Mouse (Mus musculus) myocyte (in vitro differentiated cells): ENCODE measurements around the gene Tcea3.

Experiments used
- CEBPB ChIP-seq: IDR thresholded peaks from 2 replicates; pipeline ENCODE4 v1.6.1; 2011; ENCODE audit warnings: mild to moderate bottlenecking, moderate library complexity; ENCODE audit not compliant: poor library complexity, insufficient read depth, severe bottlenecking
- E2F4 ChIP-seq: IDR thresholded peaks from one replicate; pipeline ENCODE4 v1.6.1; 2011; ENCODE audit warnings: mild to moderate bottlenecking, control low read depth, moderate library complexity; ENCODE audit not compliant: insufficient read depth
- MYOD1 ChIP-seq, 3 experiments: IDR thresholded peaks; one replicate each; pipeline ENCODE4 v1.6.1; 2011; ENCODE audit warnings: control low read depth in 2 of 3, low read depth in 2 of 3, mild to moderate bottlenecking in 2 of 3, moderate library complexity in 1 of 3; ENCODE audit not compliant: insufficient read length in 2 of 3, control insufficient read depth in 1 of 3
- MYOG ChIP-seq, 3 experiments: IDR thresholded peaks; one replicate each; pipeline ENCODE4 v1.6.1; 2011; ENCODE audit warnings: control low read depth in 2 of 3, low read depth in 2 of 3, mild to moderate bottlenecking in 2 of 3; ENCODE audit not compliant: insufficient read length in 2 of 3, control insufficient read depth in 1 of 3, insufficient read depth in 1 of 3
- POLR2A ChIP-seq: IDR thresholded peaks from one replicate; pipeline ENCODE4 v1.6.1; 2011; ENCODE audit warnings: low read depth, mild to moderate bottlenecking, control low read depth, moderate library complexity; ENCODE audit not compliant: insufficient read length
- POLR2AphosphoS2 ChIP-seq: IDR thresholded peaks from one replicate; pipeline ENCODE4 v1.6.1; 2011; ENCODE audit warnings: low read depth, control low read depth; ENCODE audit not compliant: insufficient read length
- TCF3 ChIP-seq: IDR thresholded peaks from one replicate; pipeline ENCODE4 v1.6.1; 2011; ENCODE audit warnings: low read depth, control low read depth; ENCODE audit not compliant: insufficient read length
- USF1 ChIP-seq: IDR thresholded peaks from one replicate; pipeline ENCODE4 v1.6.1; 2011; ENCODE audit warnings: low read depth, mild to moderate bottlenecking, control low read depth, moderate library complexity

GRCm38 (mm10) chr4:136283783-136284182 is 36.3 kb downstream of the Tcea3 start:
- TF ChIP-seq POLR2A (no peak), POLR2AphosphoS2 (no peak), MYOD1 (IDR thresholded peaks at IDR 0.05; ENCODE audit: control insufficient read depth in 1 of 3, insufficient read length in 2 of 3, low read depth in 2 of 3) (no peak), MYOG (IDR thresholded peaks at IDR 0.05; ENCODE audit: control insufficient read depth in 1 of 3, insufficient read depth in 1 of 3, insufficient read length in 2 of 3, low read depth in 2 of 3) (no peak), E2F4 (no peak), USF1 (no peak), CEBPB (no peak), TCF3 (no peak)
